Mouse (Mus musculus) stomach, postnatal 0 days (tissue): Measurements from ENCODE around the gene Cpeb4. TPM values are rescaled to one million over a fixed set of nuclear protein-coding genes. Genes with fewer than 3 reads are reported as not detected.

Experiments used
- ATAC-seq: fragments of 200-750 bp; cut with Nextera tagmentation; 2 replicates; pipeline ENCODE4 v1.8.0; 2017; ENCODE audit not compliant: low FRiP score, low TSS enrichment
- DNase-seq: peaks from one replicate; pipeline ENCODE4 v3.0.0-alpha.2; 2016; ENCODE audit warnings: low spot score
- H3K27ac ChIP-seq: fragments of 300-500 bp; sonication (generic); replicated peaks from 2 replicates; pipeline ENCODE4 v1.5.1; 2014; ENCODE audit warnings: mild to moderate bottlenecking, control low read depth
- H3K27me3 ChIP-seq: fragments of 300-500 bp; sonication (generic); 2 replicates; pipeline ENCODE4 v1.6.1; 2014; ENCODE audit warnings: low read length; ENCODE audit not compliant: control insufficient read depth, insufficient read depth
- H3K36me3 ChIP-seq: fragments of 300-500 bp; sonication (generic); 2 replicates; pipeline ENCODE4 v1.6.1; 2014; ENCODE audit warnings: low read length, mixed read lengths; ENCODE audit not compliant: control insufficient read depth, insufficient read depth
- H3K4me1 ChIP-seq: fragments of 300-500 bp; sonication (generic); replicated peaks from 2 replicates; pipeline ENCODE4 v1.6.1; 2014; ENCODE audit warnings: antibody characterized with exemption; ENCODE audit not compliant: control insufficient read depth, insufficient read depth
- H3K4me2 ChIP-seq: fragments of 300-500 bp; sonication (generic); replicated peaks from 2 replicates; pipeline ENCODE4 v1.6.1; 2014; ENCODE audit warnings: low read depth, mild to moderate bottlenecking, control low read depth, moderate library complexity
- H3K4me3 ChIP-seq: fragments of 300-500 bp; sonication (generic); 2 replicates; pipeline ENCODE4 v1.5.1; 2014; ENCODE audit warnings: low read depth, low read length, control low read depth
- H3K9ac ChIP-seq: fragments of 300-500 bp; sonication (generic); 2 replicates; pipeline ENCODE4 v1.6.1; 2014; ENCODE audit warnings: mild to moderate bottlenecking, low read length, control low read depth, mixed read lengths
- H3K9me3 ChIP-seq: fragments of 300-500 bp; sonication (generic); 2 replicates; pipeline ENCODE4 v1.6.1; 2016; ENCODE audit warnings: low read length; ENCODE audit not compliant: control insufficient read depth
- CTCF ChIP-seq: IDR thresholded peaks from 2 replicates; pipeline ENCODE4 v1.5.1; 2016; ENCODE audit warnings: antibody characterized with exemption, low read depth, mild to moderate bottlenecking, moderate library complexity
- EP300 ChIP-seq: optimal IDR thresholded peaks from 2 replicates; pipeline ENCODE3; 2016; ENCODE audit warnings: antibody characterized with exemption
- WGBS: fragments of 180-500 bp; shearing (Covaris S2); extraction: QIAGEN DNeasy Blood & Tissue Kit; methylation state at CpG from one replicate; pipeline ENCODE4 v1.1.7; 2014; 5-methylcytosine and 5-hydroxymethylcytosine counted together
- polyA plus RNA-seq: library from polyadenylated mRNA; unstranded; fragments of >200 nt; fragmentation: Nextera tagmentation; extraction: Ambion mirVana; gene quantifications from 2 replicates; pipeline ENCODE4 v1.2.1, GENCODE M21; 2015

Cpeb4 gene
- polyA plus RNA-seq, 1 experiment from 2014 or later = 5.7 TPM

GRCm38 (mm10) chr11:31830213-31831151 lies 41.5 kb upstream of the Cpeb4 start:
- H3K9ac ChIP-seq = no peak overlapping the region
- TF ChIP-seq CTCF (no peak), EP300 (no peak)
- DNase-seq = no peak
- H3K9me3 ChIP-seq = no peaks in the 10 kb centered on the region
- H3K4me3 ChIP-seq = no peak overlapping the region
- H3K27me3 ChIP-seq = no peaks in the 10 kb centered on the region
- H3K4me2 ChIP-seq = no peak overlapping the region
- no peaks in the 10 kb centered on the region for H3K4me1 ChIP-seq
- H3K36me3 ChIP-seq = no peaks in the 10 kb centered on the region
- H3K27ac ChIP-seq = peak overlapping the region; percentile 41; the same call in 1 of the 2 replicates
- 55% methylated on average over 10 of the region's 10 CpGs for WGBS
- peak; percentile 45 for ATAC-seq

- no peak overlapping the region for H3K4me3 ChIP-seq
- TF ChIP-seq EP300 (no peak), CTCF (no peak)
- H3K27me3 ChIP-seq = no peaks in the 10 kb centered on the region
- 74% methylated on average over 5 of the region's 5 CpGs for WGBS
- H3K4me2 ChIP-seq = no peak overlapping the region
- H3K27ac ChIP-seq = no peak overlapping the region
- no peak overlapping the region for H3K9ac ChIP-seq
- H3K4me1 ChIP-seq = no peaks in the 10 kb centered on the region
- no peaks in the 10 kb centered on the region for H3K9me3 ChIP-seq
- no peak for DNase-seq
- no peak for ATAC-seq
- H3K36me3 ChIP-seq = no peaks in the 10 kb centered on the region
These were observed 40.6 kb upstream of the Cpeb4 start for GRCm38 (mm10) chr11:31831451-31831850.

DNA sequence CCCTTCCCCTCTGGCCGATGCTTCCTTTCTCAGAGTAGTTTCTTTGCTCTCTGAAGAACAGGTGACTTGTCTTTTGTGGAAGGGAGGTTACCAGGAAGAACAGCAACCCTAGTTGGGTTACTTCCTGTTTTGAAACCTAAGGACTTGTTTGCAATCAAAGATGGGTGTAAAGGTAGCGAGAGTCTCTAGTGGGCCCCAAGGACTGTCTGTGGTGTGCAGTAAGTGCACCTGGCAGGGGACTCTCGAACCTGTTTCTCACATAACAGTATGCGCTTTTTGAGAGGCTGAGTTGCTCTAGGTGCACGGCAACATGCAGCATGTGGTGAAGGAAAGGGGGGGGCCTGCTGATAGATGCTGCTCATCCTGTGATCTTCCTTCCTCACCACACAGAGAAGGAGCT lies 40.0 kb upstream of the Cpeb4 start:
- no peak overlapping the region for H3K4me2 ChIP-seq
- H3K27me3 ChIP-seq = no peaks in the 10 kb centered on the region
- H3K9me3 ChIP-seq = no peaks in the 10 kb centered on the region
- no peak for ATAC-seq
- H3K27ac ChIP-seq = no peak overlapping the region
- H3K4me3 ChIP-seq = no peak overlapping the region
- no peak overlapping the region for H3K9ac ChIP-seq
- WGBS = 80% methylated on average over 5 of the region's 5 CpGs
- TF ChIP-seq CTCF (no peak), EP300 (no peak)
- DNase-seq = no peak
- no peaks in the 10 kb centered on the region for H3K4me1 ChIP-seq
- H3K36me3 ChIP-seq = no peaks in the 10 kb centered on the region

GRCm38 (mm10) chr11:31832439-31832980 lies 39.5 kb upstream of the Cpeb4 start:
- Histone ChIP-seq H3K27ac (no peak overlapping the region), H3K4me2 (no peak overlapping the region), H3K27me3 (no peaks in the 10 kb centered on the region), H3K4me3 (no peak overlapping the region), H3K9ac (no peak overlapping the region), H3K4me1 (no peaks in the 10 kb centered on the region), H3K36me3 (no peaks in the 10 kb centered on the region), H3K9me3 (no peaks in the 10 kb centered on the region)
- TF ChIP-seq CTCF = no peak
- 74% methylated on average over 7 of the region's 7 CpGs for WGBS
- no peak for DNase-seq
- ATAC-seq = no peak

- 49% methylated on average over 2 of the region's 2 CpGs for WGBS
- no peak for DNase-seq
- no peaks in the 10 kb centered on the region for H3K9me3 ChIP-seq
- H3K4me2 ChIP-seq = no peak overlapping the region
- TF ChIP-seq EP300 (no peak), CTCF (no peak)
- H3K27ac ChIP-seq = no peak overlapping the region
- no peak overlapping the region for H3K4me3 ChIP-seq
- H3K4me1 ChIP-seq = no peaks in the 10 kb centered on the region
- ATAC-seq = no peak
- no peak overlapping the region for H3K9ac ChIP-seq
- H3K27me3 ChIP-seq = no peaks in the 10 kb centered on the region
- no peaks in the 10 kb centered on the region for H3K36me3 ChIP-seq
These were observed 38.5 kb upstream of the Cpeb4 start for GRCm38 (mm10) chr11:31833506-31833905.

DNA sequence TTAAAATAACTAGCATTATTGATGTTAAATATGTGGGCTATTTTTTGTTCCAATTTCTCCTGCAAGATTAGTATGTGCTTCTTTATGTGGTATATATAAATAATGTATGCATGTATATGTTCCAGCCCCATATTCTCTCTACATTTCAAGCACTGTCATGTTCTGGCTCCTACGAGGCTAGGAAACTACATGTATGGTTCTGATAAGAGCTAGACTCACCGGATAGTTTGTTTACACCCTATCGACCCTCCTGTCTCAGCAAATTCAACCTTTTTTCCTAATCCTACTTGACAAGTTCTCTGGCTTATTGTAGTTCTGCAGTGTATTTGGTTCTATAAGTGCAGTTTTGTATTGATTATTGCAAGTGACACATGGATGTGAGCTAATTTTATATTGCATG lies 36.7 kb upstream of the Cpeb4 start:
- 55% methylated on average over 3 of the region's 3 CpGs for WGBS
- ATAC-seq (no peak), DNase-seq (no peak)
- Histone ChIP-seq H3K9ac (no peak overlapping the region), H3K4me2 (no peak overlapping the region), H3K4me3 (no peak overlapping the region), H3K27me3 (no peaks in the 10 kb centered on the region), H3K27ac (no peak overlapping the region), H3K9me3 (no peaks in the 10 kb centered on the region), H3K4me1 (no peaks in the 10 kb centered on the region), H3K36me3 (no peaks in the 10 kb centered on the region)
- no peak for TF ChIP-seq CTCF
- TF ChIP-seq EP300 = no peak
